Mouse (Mus musculus) forebrain, embryonic 11.5 days (tissue): Measurements from ENCODE around the gene Adap2. TPM values are rescaled to one million over a fixed set of nuclear protein-coding genes. Genes with fewer than 3 reads are reported as not detected.
A peak's percentile ranks its signal among the peaks of the same experiment; 100 is the strongest.

ENCODE experiments used
- ATAC-seq: fragments of 200-750 bp; cut with Nextera tagmentation; replicated peaks from 2 replicates; pipeline ENCODE4 v1.8.0; 2017; ENCODE audit warnings: moderate TSS enrichment; ENCODE audit not compliant: low FRiP score
- DNase-seq: peaks from one replicate; pipeline ENCODE4 v3.0.0-alpha.2; 2017; ENCODE audit warnings: low spot score
- H3K27ac ChIP-seq: fragments of 300-500 bp; sonication (generic); 2 replicates; pipeline ENCODE4 v1.5.1; 2014; ENCODE audit warnings: low read depth, low read length
- H3K27me3 ChIP-seq: fragments of 300-500 bp; sonication (generic); 2 replicates; pipeline ENCODE4 v1.6.1; 2014; ENCODE audit warnings: mild to moderate bottlenecking, low read length, mixed read lengths; ENCODE audit not compliant: control insufficient read depth, insufficient read depth
- H3K36me3 ChIP-seq: fragments of 300-500 bp; sonication (generic); 2 replicates; pipeline ENCODE4 v1.6.1; 2014; ENCODE audit warnings: mild to moderate bottlenecking, low read length, moderate library complexity, mixed read lengths; ENCODE audit not compliant: control insufficient read depth, insufficient read depth
- H3K4me1 ChIP-seq: fragments of 300-500 bp; sonication (generic); replicated peaks from 2 replicates; pipeline ENCODE4 v1.6.1; 2014; ENCODE audit warnings: low read length, mixed read lengths; ENCODE audit not compliant: control insufficient read depth, insufficient read depth
- H3K4me2 ChIP-seq: fragments of 300-500 bp; sonication (generic); 2 replicates; pipeline ENCODE4 v1.6.1; 2014; ENCODE audit warnings: low read depth, mild to moderate bottlenecking, low read length, moderate library complexity, mixed read lengths; ENCODE audit not compliant: severe bottlenecking
- H3K4me3 ChIP-seq: fragments of 300-500 bp; sonication (generic); 2 replicates; pipeline ENCODE4 v1.5.1; 2014; ENCODE audit warnings: low read depth, low read length
- H3K9ac ChIP-seq: fragments of 300-500 bp; sonication (generic); 2 replicates; pipeline ENCODE4 v1.6.1; 2014; ENCODE audit warnings: low read length
- H3K9me3 ChIP-seq: fragments of 300-500 bp; sonication (generic); 2 replicates; pipeline ENCODE4 v1.6.1; 2016; ENCODE audit warnings: low read length, mixed read lengths; ENCODE audit not compliant: control insufficient read depth
- WGBS: fragments of 180-500 bp; shearing (Covaris S2); extraction: QIAGEN DNeasy Blood & Tissue Kit; methylation state at CpG from one replicate; pipeline ENCODE4 v1.1.7; 2014; 5-methylcytosine and 5-hydroxymethylcytosine counted together
- polyA plus RNA-seq: library from polyadenylated mRNA; unstranded; fragments of >200 nt; fragmentation: Nextera tagmentation; extraction: Ambion mirVana; gene quantifications from 2 replicates; pipeline ENCODE4 v1.2.1, GENCODE M21; 2014

Adap2 gene
- polyA plus RNA-seq, 1 experiment from 2014 or later: 0.68 TPM

- H3K36me3 ChIP-seq: no peaks in the 10 kb centered on the region
- no peaks in the 10 kb centered on the region for H3K27me3 ChIP-seq
- H3K9me3 ChIP-seq: no peaks in the 10 kb centered on the region
- H3K4me1 ChIP-seq: no peaks in the 10 kb centered on the region
- ATAC-seq: no peak
- DNase-seq: no peak
- H3K4me3 ChIP-seq: no peak overlapping the region
- H3K4me2 ChIP-seq: no peak overlapping the region
- WGBS: 86% methylated on average over 7 of the region's 7 CpGs
- no peak overlapping the region for H3K27ac ChIP-seq
- no peak overlapping the region for H3K9ac ChIP-seq
These were observed 42.4 kb downstream of the Adap2 start for GRCm38 (mm10) chr11:80196351-80196750.

GRCm38 (mm10) chr11:80199316-80199715 is 45.4 kb downstream of the Adap2 start:
- Histone ChIP-seq H3K4me3 (no peak overlapping the region), H3K4me2 (no peak overlapping the region), H3K9ac (no peak overlapping the region), H3K27ac (no peak overlapping the region), H3K9me3 (no peaks in the 10 kb centered on the region), H3K4me1 (no peaks in the 10 kb centered on the region), H3K36me3 (no peaks in the 10 kb centered on the region), H3K27me3 (no peaks in the 10 kb centered on the region)
- WGBS: 88% methylated on average over 3 of the region's 3 CpGs
- ATAC-seq (no peak), DNase-seq (no peak)

GRCm38 (mm10) chr11:80199773-80200172 is 45.9 kb downstream of the Adap2 start:
- Histone ChIP-seq H3K36me3 (no peaks in the 10 kb centered on the region), H3K4me1 (no peaks in the 10 kb centered on the region), H3K9me3 (no peaks in the 10 kb centered on the region), H3K9ac (no peak overlapping the region), H3K27me3 (no peaks in the 10 kb centered on the region), H3K4me2 (no peak overlapping the region), H3K4me3 (no peak overlapping the region), H3K27ac (no peak overlapping the region)
- WGBS: 98% methylated on average over 2 of the region's 2 CpGs
- DNase-seq: no peak
- ATAC-seq: no peak

GRCm38 (mm10) chr11:80200326-80200725 is 46.4 kb downstream of the Adap2 start:
- H3K27ac ChIP-seq: no peak overlapping the region
- ATAC-seq: no peak
- no peak overlapping the region for H3K4me2 ChIP-seq
- no peaks in the 10 kb centered on the region for H3K9me3 ChIP-seq
- no peak for DNase-seq
- no peaks in the 10 kb centered on the region for H3K27me3 ChIP-seq
- no peak overlapping the region for H3K4me3 ChIP-seq
- no peak overlapping the region for H3K9ac ChIP-seq
- no peaks in the 10 kb centered on the region for H3K4me1 ChIP-seq
- no peaks in the 10 kb centered on the region for H3K36me3 ChIP-seq
- 86% methylated on average over 1 of the region's 1 CpGs for WGBS

- no peaks in the 10 kb centered on the region for H3K27me3 ChIP-seq
- no peak overlapping the region for H3K4me2 ChIP-seq
- H3K4me3 ChIP-seq: no peak overlapping the region
- DNase-seq (no peak), ATAC-seq (no peak)
- WGBS: 81% methylated on average over 6 of the region's 6 CpGs
- no peaks in the 10 kb centered on the region for H3K4me1 ChIP-seq
- no peaks in the 10 kb centered on the region for H3K9me3 ChIP-seq
- H3K9ac ChIP-seq: no peak overlapping the region
- H3K27ac ChIP-seq: no peak overlapping the region
- H3K36me3 ChIP-seq: no peaks in the 10 kb centered on the region
These were observed 48.4 kb downstream of the Adap2 start for GRCm38 (mm10) chr11:80202296-80202695.

- Histone ChIP-seq H3K4me3 (no peak overlapping the region), H3K9me3 (no peaks in the 10 kb centered on the region), H3K9ac (no peak overlapping the region), H3K4me1 (no peaks in the 10 kb centered on the region), H3K27me3 (no peaks in the 10 kb centered on the region), H3K27ac (no peak overlapping the region), H3K4me2 (no peak overlapping the region), H3K36me3 (no peaks in the 10 kb centered on the region)
- 81% methylated on average over 3 of the region's 3 CpGs for WGBS
- ATAC-seq (no peak), DNase-seq (no peak)
These were observed 50.1 kb downstream of the Adap2 start for GRCm38 (mm10) chr11:80204037-80204436.

GRCm38 (mm10) chr11:80204941-80205340 is 51.0 kb downstream of the Adap2 start:
- no peak for ATAC-seq
- no peak for DNase-seq
- WGBS: 53% methylated on average over 5 of the region's 5 CpGs
- H3K9me3 ChIP-seq: no peaks in the 10 kb centered on the region
- no peak overlapping the region for H3K27ac ChIP-seq
- no peaks in the 10 kb centered on the region; the same call in 1 of the 2 replicates for H3K4me1 ChIP-seq
- H3K36me3 ChIP-seq: no peaks in the 10 kb centered on the region
- H3K4me2 ChIP-seq: no peak overlapping the region
- H3K27me3 ChIP-seq: no peaks in the 10 kb centered on the region
- H3K4me3 ChIP-seq: no peak overlapping the region
- no peak overlapping the region for H3K9ac ChIP-seq

GRCm38 (mm10) chr11:80208465-80208859 is 54.6 kb downstream of the Adap2 start:
- Histone ChIP-seq H3K4me3 (no peak overlapping the region; the same call in 1 of the 2 replicates), H3K4me2 (no peak overlapping the region), H3K27ac (no peak overlapping the region), H3K4me1 (peaks cover 3% of the 10 kb centered on the region; the same call in 1 of the 2 replicates), H3K9me3 (no peaks in the 10 kb centered on the region), H3K27me3 (no peaks in the 10 kb centered on the region), H3K9ac (no peak overlapping the region), H3K36me3 (no peaks in the 10 kb centered on the region; the same call in 1 of the 2 replicates)
- 38% methylated on average over 7 of the region's 7 CpGs for WGBS
- DNase-seq (no peak), ATAC-seq (peak; percentile 66)
